Mouse (Mus musculus) CH12.LX (cell line): ENCODE results near the gene Eif4g3.

ENCODE experiments used
- CHD2 ChIP-seq: IDR thresholded peaks from 2 replicates; pipeline ENCODE4 v1.6.1; 2011; ENCODE audit warnings: low read length, improper control_type of control experiment
- CTCF ChIP-seq, 2 experiments: IDR thresholded peaks in 1 of 2; conservative IDR thresholded peaks in 1 of 2; 2 replicates each; pipeline ENCODE4 v1.5.1; 2011 to 2012; ENCODE audit warnings: low read depth in 2 of 2, low read length in 2 of 2, improper control_type of control experiment in 1 of 2, inconsistent platforms in 1 of 2, mild to moderate bottlenecking in 1 of 2, moderate library complexity in 1 of 2
- E2F4 ChIP-seq: IDR thresholded peaks from 2 replicates; pipeline ENCODE4 v1.6.1; 2011; ENCODE audit warnings: low read depth, low read length, improper control_type of control experiment; ENCODE audit not compliant: insufficient replicate concordance
- ELF1 ChIP-seq: IDR thresholded peaks from 2 replicates; pipeline ENCODE4 v1.6.1; 2014; ENCODE audit warnings: low read depth, mild to moderate bottlenecking, inconsistent platforms, low read length, improper control_type of control experiment
- EP300 ChIP-seq: IDR thresholded peaks from 2 replicates; pipeline ENCODE4 v1.6.1; 2011; ENCODE audit warnings: low read length, improper control_type of control experiment
- ETS1 ChIP-seq: conservative IDR thresholded peaks from 2 replicates; pipeline ENCODE4 v1.6.1; 2012; ENCODE audit warnings: low read depth, mild to moderate bottlenecking, inconsistent platforms, low read length, improper control_type of control experiment, moderate library complexity
- PAX5 ChIP-seq: IDR thresholded peaks from 2 replicates; pipeline ENCODE4 v1.6.1; 2012; ENCODE audit warnings: low read length, inconsistent platforms, mixed read lengths
- POLR2A ChIP-seq: IDR thresholded peaks from 2 replicates; pipeline ENCODE4 v1.6.1; 2011; ENCODE audit warnings: low read depth, mild to moderate bottlenecking, improper control_type of control experiment, low read length
- USF1 ChIP-seq: IDR thresholded peaks from 2 replicates; pipeline ENCODE4 v1.6.1; 2014; ENCODE audit warnings: low read depth, mild to moderate bottlenecking, inconsistent platforms, low read length, improper control_type of control experiment
- ZMIZ1 ChIP-seq: IDR thresholded peaks from 2 replicates; pipeline ENCODE4 v1.6.1; 2012; ENCODE audit warnings: low read depth, mild to moderate bottlenecking, inconsistent platforms, low read length, improper control_type of control experiment

DNA sequence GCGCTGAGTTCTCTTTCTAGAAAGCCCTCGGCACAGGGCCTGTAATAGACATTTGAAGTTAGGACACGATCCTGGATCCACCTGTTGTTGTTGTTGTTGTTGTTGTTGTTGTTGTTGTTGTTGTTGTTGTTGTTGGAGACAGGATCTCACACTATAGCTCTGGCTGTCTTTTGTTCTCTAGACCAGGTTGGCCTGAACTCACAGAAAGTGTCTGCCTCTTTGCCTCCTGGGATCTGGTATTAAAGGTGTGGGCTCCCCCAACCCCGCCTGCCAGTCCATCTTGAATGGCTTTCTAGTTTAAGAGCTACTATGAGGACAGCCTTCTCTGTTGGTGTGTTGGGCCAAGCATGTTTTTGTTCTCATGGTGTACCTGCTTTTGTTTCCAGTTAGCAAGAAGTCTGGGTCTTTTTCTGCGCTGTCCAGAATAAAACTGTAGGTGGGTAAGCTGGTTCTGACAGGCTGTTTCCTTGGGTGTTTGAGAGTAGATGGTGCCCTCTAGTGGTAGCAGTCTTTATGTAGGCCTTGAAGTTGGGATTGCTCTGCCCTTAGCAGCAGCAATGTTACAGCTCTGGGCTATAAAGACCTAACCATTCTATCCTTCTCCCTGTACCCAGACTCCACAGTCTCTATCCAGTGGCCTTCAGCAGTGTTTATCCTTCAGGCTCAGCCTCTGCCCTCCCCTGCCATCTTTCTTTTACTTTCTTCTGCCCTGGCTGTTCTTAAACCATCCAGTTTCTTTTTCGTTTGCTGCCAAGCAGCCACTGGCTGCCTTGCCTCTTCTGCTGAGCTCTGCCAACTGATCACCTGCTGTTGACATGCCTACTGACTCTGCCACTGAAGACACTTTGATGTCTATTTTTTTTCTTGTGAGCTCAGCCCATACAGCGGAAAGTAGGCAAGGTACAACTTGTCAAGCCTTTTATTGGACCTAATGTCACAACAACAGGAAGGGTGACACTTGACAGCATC is 114.9 kb downstream of the Eif4g3 start:
- TF ChIP-seq CTCF (conservative IDR thresholded peaks at IDR 0.05 in 1 of 2, IDR thresholded peaks at IDR 0.05 in 1 of 2; ENCODE audit: low read depth in 2 of 2, low read length in 2 of 2) (peak; percentile 74 to 76), CHD2 (no peak), POLR2A (no peak), ZMIZ1 (no peak), PAX5 (no peak), ELF1 (no peak), ETS1 (no peak), USF1 (no peak), E2F4 (no peak), EP300 (no peak)
